Mouse (Mus musculus) adrenal gland, postnatal 25 days (tissue): ENCODE results near the gene Esp22. TPM values are rescaled to one million over a fixed set of nuclear protein-coding genes. Genes with fewer than 3 reads are reported as not detected.
"Not testable (repeated sequence)": the region's sequence is repeated elsewhere in the genome, so short reads cannot be mapped to it uniquely, and the experiment has no call there.

Experiments used
- DNase-seq: peaks from one replicate; pipeline ENCODE4 v3.0.0; 2021; ENCODE audit warnings: mixed read lengths
- long read RNA-seq: library from polyadenylated mRNA; stranded (forward); transcript quantifications from one replicate; pipeline ENCODE4 v2.0.0, GENCODE M21; 2021
- total RNA-seq: library from RNA; stranded (reverse); gene quantifications from 2 replicates; pipeline ENCODE4 v1.2.3, GENCODE M21; 2021

Gene Esp22
- not detected in 2 replicates for total RNA-seq
- long read RNA-seq: 0 reads

DNA sequence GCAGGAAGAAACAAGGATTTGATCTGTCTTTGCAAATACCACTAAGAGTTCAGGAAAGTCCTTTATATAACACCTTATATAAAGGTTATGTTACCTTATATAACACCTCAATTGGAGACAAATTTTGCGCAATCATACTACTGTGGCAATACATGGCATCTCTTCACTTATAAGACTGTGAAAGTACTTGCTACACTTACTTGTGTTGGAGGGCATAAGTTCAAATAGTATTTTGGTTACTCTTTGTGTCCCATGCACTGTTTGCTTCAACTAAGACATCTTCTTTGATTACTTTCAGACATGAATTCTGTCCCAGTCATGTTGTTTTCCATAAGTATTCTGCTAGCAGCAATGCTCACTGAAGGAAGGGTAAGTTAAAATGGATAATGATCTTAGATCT, at the start of gene Esp22:
Esp22 (plus strand) TSS at position 301 of the 400 bp plus-strand sequence.
- DNase-seq: no peak

- no peak for DNase-seq
Measured at GRCm38 (mm10) chr17:39063641-39064040, 31.5 kb upstream of the Esp22 start.

GRCm38 (mm10) chr17:39076937-39077336, 18.2 kb upstream of the Esp22 start, which contains the start of gene Esp23:
Gene Esp23, minus strand, starts transcription at chr17:39077037.
- no peak for DNase-seq

DNA sequence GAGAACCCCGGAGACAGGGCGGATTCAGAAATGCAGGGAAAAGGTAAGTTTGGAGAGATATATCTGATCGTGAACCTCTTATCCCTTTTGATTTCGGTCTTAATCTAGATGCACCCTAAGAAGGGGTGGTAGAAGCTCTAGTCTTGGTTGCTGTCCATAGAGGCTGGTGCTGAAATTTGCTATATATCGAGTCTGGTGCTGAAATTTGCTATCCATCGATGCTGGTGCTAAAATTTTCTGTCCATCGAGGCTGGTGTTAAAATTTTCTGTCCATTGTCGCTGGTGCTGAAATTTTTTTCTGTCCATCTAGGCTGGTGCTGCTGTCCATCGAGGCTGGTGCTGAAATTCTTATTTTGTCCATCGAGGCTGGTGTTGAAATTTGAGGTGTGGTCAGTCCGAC, 12.0 kb downstream of the Esp22 start:
- DNase-seq: not testable (repeated sequence)

DNA sequence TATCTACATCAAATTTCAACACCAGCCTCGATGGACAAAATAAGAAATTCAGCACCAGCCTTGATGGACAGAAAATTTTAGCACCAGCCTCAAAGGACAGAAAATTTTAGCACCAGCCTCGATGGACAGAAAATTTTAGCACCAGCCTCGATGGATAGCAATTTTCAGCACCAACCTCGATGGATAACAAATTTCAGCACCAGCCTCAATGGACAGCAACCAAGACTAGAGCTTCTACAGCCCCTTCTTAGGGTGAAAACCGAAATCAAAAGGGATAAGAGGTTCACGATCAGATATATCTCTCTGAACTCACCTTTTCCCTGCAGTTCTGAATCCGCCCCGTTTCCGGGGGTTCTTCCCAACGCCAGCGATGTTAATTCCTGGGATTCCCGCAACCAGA, 34.0 kb downstream of the Esp22 start:
- DNase-seq: not testable (repeated sequence)

Other genes starting within 250 kb of the Esp22 start
- gene Esp24, start 58.6 kb upstream of the Esp22 start, total RNA-seq: not detected in 2 replicates
- gene Gm21903, start 52.0 kb upstream of the Esp22 start, total RNA-seq: not detected in 2 replicates
- gene Esp23, start 18.3 kb upstream of the Esp22 start, total RNA-seq: not detected in 2 replicates